Mouse (Mus musculus) cerebral cortex, adult 2 months (tissue): ENCODE results near the gene Adss.

ENCODE experiments used
- WGBS: fragments of 180-500 bp; shearing (Covaris S2); methylation state at CpG from one replicate; pipeline ENCODE4 v1.1.7; 2018; 5-methylcytosine and 5-hydroxymethylcytosine counted together

Gene Adss

GRCm38 (mm10) chr1:177727883-177728525, 68.3 kb downstream of the Adss start:
- 95% methylated on average over 3 of the region's 3 CpGs for WGBS

GRCm38 (mm10) chr1:177726870-177727269, 69.4 kb downstream of the Adss start:
- WGBS: 72% methylated on average over 5 of the region's 5 CpGs

GRCm38 (mm10) chr1:177723786-177724185, 72.5 kb downstream of the Adss start:
- WGBS: 74% methylated on average over 4 of the region's 4 CpGs

GRCm38 (mm10) chr1:177719029-177719427, 77.3 kb downstream of the Adss start:
- 66% methylated on average over 3 of the region's 3 CpGs for whole genome bisulfite sequencing

GRCm38 (mm10) chr1:177718340-177719028, 77.8 kb downstream of the Adss start:
- 74% methylated on average over 11 of the region's 11 CpGs for WGBS

- 74% methylated on average over 7 of the region's 7 CpGs for WGBS
Measured at GRCm38 (mm10) chr1:177717057-177717835, 79.1 kb downstream of the Adss start.

- WGBS: 83% methylated on average over 3 of the region's 3 CpGs
Measured at GRCm38 (mm10) chr1:177716448-177716847, 79.9 kb downstream of the Adss start.

GRCm38 (mm10) chr1:177714397-177715012, 81.8 kb downstream of the Adss start:
- WGBS: 92% methylated on average over 5 of the region's 5 CpGs

- 80% methylated on average over 3 of the region's 3 CpGs for WGBS
Measured at GRCm38 (mm10) chr1:177713635-177714396, 82.5 kb downstream of the Adss start.
